Mouse (Mus musculus): ENCODE measurements at regions not wholly inside any gene's neighbourhood (a gene's known extent, or its start where the extent isn't known, plus 50 kb on each side); places are given as distances from the start of the nearest gene placed in this dataset.

GRCm38 (mm10) chr13:60513756-60514155, 88.0 kb upstream of the Dapk1 start:
- TF ChIP-seq CTCF (IDR thresholded peaks at IDR 0.05; ENCODE audit: low read depth, low read length) (no peak), POLR2A (IDR thresholded peaks at IDR 0.05; ENCODE audit: extremely low read depth, insufficient read depth, low read length) (no peak)

Measured in liver, adult 2 months (tissue).